Mouse (Mus musculus): Measurements from ENCODE around the gene Lipc. TPM values are rescaled to one million over a fixed set of nuclear protein-coding genes. Genes with fewer than 3 reads are reported as not detected.

Lipc gene
- polyA plus RNA-seq, 1 experiment from 2014 or later = not detected

DNA sequence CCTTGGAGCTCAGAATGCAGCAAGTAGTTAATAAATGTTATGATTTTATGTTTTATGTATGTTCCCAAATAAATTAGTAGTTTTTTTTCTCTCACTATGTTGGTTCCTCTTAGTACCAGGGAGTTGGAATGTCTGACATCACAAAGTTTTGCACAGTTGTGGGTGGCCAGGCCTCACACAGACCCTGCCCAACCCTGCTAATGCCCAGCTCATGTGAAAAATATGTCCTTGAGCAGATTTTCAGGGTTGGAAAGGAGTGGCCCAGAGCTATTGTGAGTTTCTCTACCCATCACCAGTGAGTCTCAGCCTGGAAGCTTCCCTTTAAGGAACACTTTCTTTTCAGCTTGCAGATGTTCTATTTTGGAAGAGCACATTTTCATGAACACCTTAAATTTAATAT lies 24.3 kb downstream of the Lipc start:
- Histone ChIP-seq H3K4me1 (replicated peaks; ENCODE audit: control insufficient read depth, insufficient read depth, low read length) (no peaks in the 10 kb centered on the region), H3K4me3 (ENCODE audit: low read depth, low read length) (no peak overlapping the region), H3K27ac (ENCODE audit: low read depth, low read length) (no peak overlapping the region), H3K9ac (ENCODE audit: low read length) (no peak overlapping the region), H3K9me3 (ENCODE audit: control insufficient read depth, low read length) (no peaks in the 10 kb centered on the region), H3K27me3 (ENCODE audit: control insufficient read depth, insufficient read depth, low read length) (no peaks in the 10 kb centered on the region), H3K36me3 (ENCODE audit: control insufficient read depth, insufficient read depth, low read length) (no peaks in the 10 kb centered on the region), H3K4me2 (ENCODE audit: low read depth, low read length, severe bottlenecking) (no peak overlapping the region)
- no peak for DNase-seq (ENCODE audit: low spot score)
- ATAC-seq (replicated peaks; ENCODE audit: low FRiP score) = no peak

DNA sequence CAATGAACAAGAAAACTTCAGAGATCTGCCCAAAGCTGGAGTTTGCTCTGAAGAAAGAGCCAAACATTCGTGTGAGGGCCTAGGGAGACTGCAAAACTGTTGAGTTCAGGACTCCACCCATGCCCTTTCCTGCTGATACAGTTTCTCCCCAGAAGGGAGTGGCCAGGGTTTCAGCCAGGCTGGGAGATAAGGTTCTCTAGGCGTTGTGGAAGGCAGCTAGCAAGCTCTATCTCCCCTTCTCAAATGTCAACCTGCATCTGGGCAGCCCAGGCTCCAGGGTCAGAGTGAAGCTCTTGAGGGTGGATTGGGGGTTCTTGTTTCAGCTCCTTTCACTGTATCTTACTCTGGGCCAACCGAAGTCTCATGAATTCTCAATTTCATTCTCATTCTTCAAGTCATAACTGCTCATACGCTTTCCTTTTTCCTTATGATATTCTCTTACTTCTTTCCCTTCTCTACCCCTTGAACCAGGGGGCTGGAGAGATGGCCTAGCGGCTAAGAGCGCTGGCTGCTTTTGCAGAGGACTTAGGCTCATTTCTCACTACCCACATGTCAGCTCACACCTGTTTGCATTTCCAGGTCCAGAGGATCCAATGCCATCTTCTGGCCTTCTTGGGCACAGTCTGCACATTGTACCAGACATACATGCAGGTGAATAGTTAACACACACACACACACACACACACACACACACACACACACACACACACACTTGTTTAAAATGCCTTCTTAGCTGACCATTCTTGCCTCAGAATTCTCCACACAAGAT lies 25.0 kb downstream of the Lipc start:
- Histone ChIP-seq H3K27ac (ENCODE audit: low read depth, low read length) (no peak overlapping the region; the same call in 1 of the 2 replicates), H3K36me3 (ENCODE audit: control insufficient read depth, insufficient read depth, low read length) (no peaks in the 10 kb centered on the region), H3K9me3 (ENCODE audit: control insufficient read depth, low read length) (no peaks in the 10 kb centered on the region), H3K27me3 (ENCODE audit: control insufficient read depth, insufficient read depth, low read length) (no peaks in the 10 kb centered on the region), H3K4me3 (ENCODE audit: low read depth, low read length) (no peak overlapping the region), H3K4me1 (replicated peaks; ENCODE audit: control insufficient read depth, insufficient read depth, low read length) (no peaks in the 10 kb centered on the region), H3K9ac (ENCODE audit: low read length) (no peak overlapping the region), H3K4me2 (ENCODE audit: low read depth, low read length, severe bottlenecking) (no peak overlapping the region)
- DNase-seq (ENCODE audit: low spot score) = no peak
- no peak for ATAC-seq (replicated peaks; ENCODE audit: low FRiP score)
- WGBS = 81% methylated on average over 6 of the region's 6 CpGs

DNA sequence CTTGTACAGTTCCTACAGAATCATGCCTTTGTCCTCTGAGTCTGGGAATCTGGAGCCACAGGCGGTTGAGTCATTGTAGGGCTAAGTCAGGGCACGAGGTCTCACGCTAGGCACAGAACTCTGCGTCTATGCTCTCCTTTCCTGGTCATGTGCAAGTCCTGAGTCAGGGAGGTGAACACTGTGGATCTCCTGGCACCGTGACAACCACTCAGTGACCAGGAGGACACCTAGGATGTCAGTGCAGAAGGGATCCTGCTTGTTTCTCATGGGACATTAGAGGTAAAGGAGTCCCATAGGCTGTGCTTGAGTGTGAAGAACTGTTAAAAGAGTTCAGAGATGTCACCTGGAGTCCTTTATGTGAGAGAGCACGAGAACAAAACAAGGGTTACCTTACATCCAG lies 26.8 kb downstream of the Lipc start:
- Histone ChIP-seq H3K9ac (ENCODE audit: low read length) (no peak overlapping the region), H3K4me2 (ENCODE audit: low read depth, low read length, severe bottlenecking) (no peak overlapping the region), H3K27me3 (ENCODE audit: control insufficient read depth, insufficient read depth, low read length) (no peaks in the 10 kb centered on the region), H3K36me3 (ENCODE audit: control insufficient read depth, insufficient read depth, low read length) (no peaks in the 10 kb centered on the region), H3K27ac (ENCODE audit: low read depth, low read length) (no peak overlapping the region), H3K4me3 (ENCODE audit: low read depth, low read length) (no peak overlapping the region), H3K9me3 (ENCODE audit: control insufficient read depth, low read length) (no peaks in the 10 kb centered on the region), H3K4me1 (replicated peaks; ENCODE audit: control insufficient read depth, insufficient read depth, low read length) (no peaks in the 10 kb centered on the region)
- ATAC-seq (replicated peaks; ENCODE audit: low FRiP score) (no peak), DNase-seq (ENCODE audit: low spot score) (no peak)
- WGBS = 89% methylated on average over 6 of the region's 6 CpGs

DNA sequence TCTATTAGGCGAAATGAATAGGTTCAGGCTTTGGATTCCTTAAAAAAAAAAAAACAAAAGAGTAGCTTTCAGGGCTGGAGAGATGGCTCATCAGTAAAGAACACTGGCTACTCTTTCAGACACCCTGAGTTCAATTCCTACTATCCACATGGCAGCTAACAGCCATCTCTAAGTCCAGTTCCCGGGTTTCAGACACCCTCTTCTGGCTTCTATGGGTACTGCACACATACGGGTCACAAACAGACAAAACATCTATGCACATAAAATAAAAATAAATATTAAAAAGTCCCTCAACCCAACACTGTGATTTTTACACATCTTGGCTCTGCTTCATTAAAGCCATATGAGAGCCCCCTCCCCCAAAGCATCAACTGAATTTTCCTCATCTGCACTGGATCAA lies 27.3 kb downstream of the Lipc start:
- Histone ChIP-seq H3K36me3 (ENCODE audit: control insufficient read depth, insufficient read depth, low read length) (no peaks in the 10 kb centered on the region), H3K4me3 (ENCODE audit: low read depth, low read length) (no peak overlapping the region), H3K27ac (ENCODE audit: low read depth, low read length) (no peak overlapping the region), H3K27me3 (ENCODE audit: control insufficient read depth, insufficient read depth, low read length) (no peaks in the 10 kb centered on the region), H3K9ac (ENCODE audit: low read length) (no peak overlapping the region), H3K9me3 (ENCODE audit: control insufficient read depth, low read length) (no peaks in the 10 kb centered on the region), H3K4me1 (replicated peaks; ENCODE audit: control insufficient read depth, insufficient read depth, low read length) (no peaks in the 10 kb centered on the region), H3K4me2 (ENCODE audit: low read depth, low read length, severe bottlenecking) (no peak overlapping the region)
- no peak for ATAC-seq (replicated peaks; ENCODE audit: low FRiP score)
- no peak for DNase-seq (ENCODE audit: low spot score)
- 93% methylated on average over 3 of the region's 3 CpGs for WGBS

DNA sequence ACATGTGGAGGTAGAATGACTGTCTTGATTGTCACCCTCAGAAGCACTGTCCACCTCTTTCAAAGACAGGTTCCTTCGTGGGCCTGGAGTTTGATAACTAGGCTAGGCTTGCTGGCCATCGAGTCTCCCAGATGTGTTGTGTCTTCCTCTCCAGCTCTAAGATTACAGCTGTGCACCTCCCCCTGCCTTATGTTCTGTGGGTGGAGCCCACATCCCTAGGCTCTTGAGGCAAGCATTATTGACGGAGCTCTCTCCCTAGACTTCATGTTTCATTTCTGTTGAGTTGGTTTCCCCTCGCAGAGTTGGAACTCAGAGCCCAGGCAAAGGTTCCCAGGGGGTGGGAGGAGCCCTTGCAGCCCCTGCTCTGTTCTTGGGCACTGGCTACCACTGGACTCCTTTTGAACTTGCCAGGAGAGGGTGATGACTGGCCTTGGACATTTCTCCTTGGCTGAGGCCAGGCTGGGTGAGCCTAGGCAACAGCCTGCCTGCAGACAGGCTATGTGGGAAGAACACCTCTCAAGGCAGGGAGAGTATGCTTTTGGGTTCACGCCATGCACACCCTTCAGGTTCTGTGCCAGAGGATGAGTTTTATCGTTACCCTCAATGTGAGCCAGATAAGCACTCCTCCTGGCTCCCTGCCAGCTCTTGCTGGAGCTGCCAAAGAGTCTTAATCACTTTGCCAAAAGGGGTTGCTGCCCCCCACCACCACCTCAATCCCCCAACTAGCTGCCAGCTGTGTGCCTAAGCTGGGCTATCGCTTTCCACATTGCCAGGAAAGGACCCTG lies 30.1 kb downstream of the Lipc start:
- H3K4me2 ChIP-seq (ENCODE audit: low read depth, low read length, severe bottlenecking) = no peak overlapping the region
- no peaks in the 10 kb centered on the region for H3K27me3 ChIP-seq (ENCODE audit: control insufficient read depth, insufficient read depth, low read length)
- H3K27ac ChIP-seq (ENCODE audit: low read depth, low read length) = no peak overlapping the region
- no peak overlapping the region for H3K9ac ChIP-seq (ENCODE audit: low read length)
- H3K36me3 ChIP-seq (ENCODE audit: control insufficient read depth, insufficient read depth, low read length) = no peaks in the 10 kb centered on the region
- 70% methylated on average over 7 of the region's 7 CpGs for WGBS
- no peaks in the 10 kb centered on the region for H3K4me1 ChIP-seq (replicated peaks; ENCODE audit: control insufficient read depth, insufficient read depth, low read length)
- DNase-seq (ENCODE audit: low spot score) (peak; percentile 61), ATAC-seq (replicated peaks; ENCODE audit: low FRiP score) (no peak)
- H3K9me3 ChIP-seq (ENCODE audit: control insufficient read depth, low read length) = no peaks in the 10 kb centered on the region
- no peak overlapping the region for H3K4me3 ChIP-seq (ENCODE audit: low read depth, low read length)

DNA sequence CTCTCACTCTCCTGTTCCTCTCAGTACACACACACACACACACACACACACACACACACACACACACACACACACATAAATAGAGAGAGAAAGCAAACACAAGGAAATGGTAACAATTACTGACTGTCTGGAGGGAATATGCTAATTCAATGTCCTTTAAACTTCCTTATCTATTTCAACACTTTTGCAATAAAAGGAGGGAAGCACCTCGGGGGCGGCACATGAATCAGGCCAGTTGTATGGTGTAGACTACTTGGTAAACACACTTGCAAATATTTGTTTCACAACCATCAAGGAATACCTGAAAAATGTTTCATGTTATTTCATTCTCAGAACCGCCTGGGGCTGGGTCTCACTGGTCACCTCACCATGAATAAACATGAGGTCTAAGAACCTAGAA lies 30.9 kb downstream of the Lipc start:
- H3K9ac ChIP-seq (ENCODE audit: low read length) = no peak overlapping the region
- H3K36me3 ChIP-seq (ENCODE audit: control insufficient read depth, insufficient read depth, low read length) = no peaks in the 10 kb centered on the region
- no peaks in the 10 kb centered on the region for H3K9me3 ChIP-seq (ENCODE audit: control insufficient read depth, low read length)
- no peak overlapping the region for H3K27ac ChIP-seq (ENCODE audit: low read depth, low read length)
- no peaks in the 10 kb centered on the region for H3K27me3 ChIP-seq (ENCODE audit: control insufficient read depth, insufficient read depth, low read length)
- H3K4me3 ChIP-seq (ENCODE audit: low read depth, low read length) = no peak overlapping the region
- ATAC-seq (replicated peaks; ENCODE audit: low FRiP score) (no peak), DNase-seq (ENCODE audit: low spot score) (no peak)
- no peaks in the 10 kb centered on the region for H3K4me1 ChIP-seq (replicated peaks; ENCODE audit: control insufficient read depth, insufficient read depth, low read length)
- no peak overlapping the region for H3K4me2 ChIP-seq (ENCODE audit: low read depth, low read length, severe bottlenecking)
- 89% methylated on average over 3 of the region's 3 CpGs for WGBS

DNA sequence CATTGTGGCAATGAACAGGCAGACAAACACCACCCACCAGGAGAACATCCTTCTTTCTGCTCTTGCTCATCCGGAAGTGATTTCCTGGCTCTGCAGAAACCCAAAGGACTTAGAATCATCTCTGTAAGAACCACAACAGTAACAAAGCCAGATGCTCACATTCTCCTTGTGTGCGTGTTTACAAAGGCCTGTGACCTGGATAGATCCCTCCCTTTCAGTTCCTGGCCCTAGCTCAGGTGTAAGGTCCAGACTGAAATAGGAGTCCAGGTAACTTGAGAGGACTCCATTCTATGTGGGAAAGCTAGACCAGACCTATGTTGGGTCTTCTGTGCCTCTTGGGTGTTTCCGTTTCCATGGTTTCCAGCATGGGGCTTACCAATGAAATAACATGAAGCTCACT lies 32.8 kb downstream of the Lipc start:
- H3K4me1 ChIP-seq (replicated peaks; ENCODE audit: control insufficient read depth, insufficient read depth, low read length) = no peaks in the 10 kb centered on the region
- H3K9me3 ChIP-seq (ENCODE audit: control insufficient read depth, low read length) = no peaks in the 10 kb centered on the region
- H3K36me3 ChIP-seq (ENCODE audit: control insufficient read depth, insufficient read depth, low read length) = no peaks in the 10 kb centered on the region
- H3K9ac ChIP-seq (ENCODE audit: low read length) = no peak overlapping the region
- WGBS = 93% methylated on average over 3 of the region's 3 CpGs
- no peak overlapping the region for H3K4me3 ChIP-seq (ENCODE audit: low read depth, low read length)
- no peaks in the 10 kb centered on the region for H3K27me3 ChIP-seq (ENCODE audit: control insufficient read depth, insufficient read depth, low read length)
- H3K4me2 ChIP-seq (ENCODE audit: low read depth, low read length, severe bottlenecking) = no peak overlapping the region
- DNase-seq (ENCODE audit: low spot score) (no peak), ATAC-seq (replicated peaks; ENCODE audit: low FRiP score) (no peak)
- no peak overlapping the region for H3K27ac ChIP-seq (ENCODE audit: low read depth, low read length)

DNA sequence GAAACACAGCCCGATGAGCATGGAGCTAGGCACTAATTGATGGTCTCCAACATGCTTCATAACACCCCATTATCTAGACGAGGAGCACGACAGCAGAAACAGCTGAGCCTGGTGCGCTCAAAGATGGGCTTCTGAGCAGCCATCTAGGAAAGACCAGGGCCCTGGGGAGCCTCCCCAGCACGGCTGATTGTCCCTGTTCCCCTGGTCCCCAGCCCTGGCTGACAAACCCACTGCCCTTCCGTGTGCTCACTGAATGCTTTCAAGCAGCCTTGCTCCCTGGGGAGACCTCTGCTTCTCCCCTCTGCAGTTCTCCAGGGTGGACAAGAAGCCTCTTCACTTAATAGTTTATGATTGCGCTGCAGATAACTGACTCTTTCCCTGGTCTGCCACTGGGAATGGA lies 35.5 kb downstream of the Lipc start:
- Histone ChIP-seq H3K4me3 (ENCODE audit: low read depth, low read length) (no peak overlapping the region), H3K4me2 (ENCODE audit: low read depth, low read length, severe bottlenecking) (no peak overlapping the region), H3K9me3 (ENCODE audit: control insufficient read depth, low read length) (no peaks in the 10 kb centered on the region), H3K9ac (ENCODE audit: low read length) (no peak overlapping the region), H3K27ac (ENCODE audit: low read depth, low read length) (no peak overlapping the region), H3K4me1 (replicated peaks; ENCODE audit: control insufficient read depth, insufficient read depth, low read length) (no peaks in the 10 kb centered on the region), H3K27me3 (ENCODE audit: control insufficient read depth, insufficient read depth, low read length) (no peaks in the 10 kb centered on the region), H3K36me3 (ENCODE audit: control insufficient read depth, insufficient read depth, low read length) (no peaks in the 10 kb centered on the region)
- no peak for DNase-seq (ENCODE audit: low spot score)
- 69% methylated on average over 7 of the region's 7 CpGs for WGBS
- ATAC-seq (replicated peaks; ENCODE audit: low FRiP score) = no peak

DNA sequence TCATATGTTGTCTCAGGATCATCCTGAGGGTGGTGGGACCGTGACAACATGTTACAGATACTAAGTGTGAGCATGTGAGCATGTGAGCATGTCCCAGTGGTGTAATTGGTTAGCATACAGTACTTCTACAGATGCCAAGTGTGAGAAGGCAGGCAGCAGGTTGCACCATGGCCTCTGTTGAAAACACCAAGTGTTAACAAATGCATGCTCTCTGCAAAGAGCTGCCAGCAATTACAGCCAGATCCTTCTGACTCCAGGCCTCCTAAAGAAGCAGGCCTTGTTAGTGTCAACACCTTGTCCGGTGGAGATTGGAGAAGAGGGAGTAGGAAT lies 36.7 kb downstream of the Lipc start:
- DNase-seq (ENCODE audit: low spot score) (no peak), ATAC-seq (replicated peaks; ENCODE audit: low FRiP score) (no peak)
- H3K9me3 ChIP-seq (ENCODE audit: control insufficient read depth, low read length) = no peaks in the 10 kb centered on the region
- no peak overlapping the region for H3K4me3 ChIP-seq (ENCODE audit: low read depth, low read length)
- 89% methylated on average over 2 of the region's 2 CpGs for WGBS
- H3K36me3 ChIP-seq (ENCODE audit: control insufficient read depth, insufficient read depth, low read length) = no peaks in the 10 kb centered on the region
- no peak overlapping the region for H3K9ac ChIP-seq (ENCODE audit: low read length)
- H3K27ac ChIP-seq (ENCODE audit: low read depth, low read length) = no peak overlapping the region
- no peaks in the 10 kb centered on the region for H3K4me1 ChIP-seq (replicated peaks; ENCODE audit: control insufficient read depth, insufficient read depth, low read length)
- H3K4me2 ChIP-seq (ENCODE audit: low read depth, low read length, severe bottlenecking) = no peak overlapping the region
- no peaks in the 10 kb centered on the region for H3K27me3 ChIP-seq (ENCODE audit: control insufficient read depth, insufficient read depth, low read length)
